Mouse (Mus musculus) kidney, postnatal 36 days (tissue): ENCODE data around the gene Ddx56.

Experiments used
- DNase-seq, 2 experiments: peaks; one replicate each; pipeline ENCODE4 v3.0.0; 2021 to 2022; ENCODE audit warnings: mixed read lengths in 2 of 2

Gene Ddx56

GRCm38 (mm10) chr11:6267320-6268254 lies at the start of gene Ddx56:
TSS of gene Ddx56 (minus strand) at chr11:6267772.
- DNase-seq, result peak; percentile 95 to 97

GRCm38 (mm10) chr11:6316821-6317220 lies 49.2 kb upstream of the Ddx56 start:
- DNase-seq, result no peak

- DNase-seq, result no peak
These were observed 46.4 kb upstream of the Ddx56 start for GRCm38 (mm10) chr11:6313874-6314406.

- peak; percentile 47 to 72 for DNase-seq
These were observed 40.6 kb upstream of the Ddx56 start for GRCm38 (mm10) chr11:6308181-6308580.

- no peak for DNase-seq
These were observed 38.4 kb upstream of the Ddx56 start for GRCm38 (mm10) chr11:6305943-6306430.

GRCm38 (mm10) chr11:6302793-6303192 lies 35.2 kb upstream of the Ddx56 start:
- peak; percentile 38 to 50 for DNase-seq

- no peak for DNase-seq
These were observed 31.9 kb upstream of the Ddx56 start for GRCm38 (mm10) chr11:6299435-6299834.

GRCm38 (mm10) chr11:6296077-6296476 lies 28.5 kb upstream of the Ddx56 start:
- no peak for DNase-seq

- no peak for DNase-seq
These were observed 27.1 kb upstream of the Ddx56 start for GRCm38 (mm10) chr11:6294632-6295031.

GRCm38 (mm10) chr11:6293601-6294000 lies 26.0 kb upstream of the Ddx56 start:
- peak in 1 of 2 experiments; percentile 39 for DNase-seq

- no peak for DNase-seq
These were observed 25.4 kb upstream of the Ddx56 start for GRCm38 (mm10) chr11:6292988-6293349.

GRCm38 (mm10) chr11:6292116-6292987 lies 24.8 kb upstream of the Ddx56 start:
- peak; percentile 77 to 83 for DNase-seq

GRCm38 (mm10) chr11:6291401-6292115 lies 24.0 kb upstream of the Ddx56 start, which contains the start of gene Ogdh:
TSS of gene Ogdh (plus strand) at chr11:6291633.
- peak; percentile 99 to 100 for DNase-seq

GRCm38 (mm10) chr11:6290883-6291282 lies 23.3 kb upstream of the Ddx56 start:
- no peak for DNase-seq

- no peak for DNase-seq
These were observed 22.6 kb upstream of the Ddx56 start for GRCm38 (mm10) chr11:6290138-6290537.

- no peak for DNase-seq
These were observed 15.4 kb upstream of the Ddx56 start for GRCm38 (mm10) chr11:6282940-6283339.

- DNase-seq, result peak in 1 of 2 experiments; percentile 63
These were observed 8.9 kb upstream of the Ddx56 start for GRCm38 (mm10) chr11:6276466-6276865.

GRCm38 (mm10) chr11:6275094-6275484 lies 7.5 kb upstream of the Ddx56 start:
- no peak for DNase-seq

- DNase-seq, result peak; percentile 99 to 100
These were observed 7.0 kb upstream of the Ddx56 start, which contains the start of gene Tmed4 for GRCm38 (mm10) chr11:6274387-6275093. TSS of gene Tmed4 (minus strand) at chr11:6274870.

GRCm38 (mm10) chr11:6273607-6274006 lies 6.0 kb upstream of the Ddx56 start:
- peak; percentile 46 to 52 for DNase-seq

- no peak for DNase-seq
These were observed 951 bp downstream of the Ddx56 start for GRCm38 (mm10) chr11:6266621-6267020.
